Mouse (Mus musculus) testis, adult 2 months (tissue): ENCODE data around the gene Mfsd4a.

ENCODE experiments used
- CTCF ChIP-seq: fragments of 200-500 bp; IDR thresholded peaks from 2 replicates; pipeline ENCODE4 v1.5.1; 2012; ENCODE audit warnings: low read depth, mild to moderate bottlenecking, inconsistent platforms, low read length, moderate library complexity; ENCODE audit not compliant: control insufficient read depth, insufficient read depth, insufficient replicate concordance
- POLR2A ChIP-seq: fragments of 200-500 bp; IDR thresholded peaks from 2 replicates; pipeline ENCODE4 v1.6.1; 2012; ENCODE audit warnings: low read depth, mild to moderate bottlenecking, inconsistent platforms, low read length, moderate library complexity; ENCODE audit not compliant: control insufficient read depth

- TF ChIP-seq CTCF (no peak), POLR2A (no peak)
These were observed 58.8 kb downstream of the Mfsd4a start for GRCm38 (mm10) chr1:132008881-132009644.
